Mouse (Mus musculus) MEL (cell line): ENCODE measurements around the gene Psen2. TPM values are rescaled to one million over a fixed set of nuclear protein-coding genes. Genes with fewer than 3 reads are reported as not detected.

Experiments used
- DNase-seq: peaks from one replicate; pipeline ENCODE4 v3.0.0; 2011; ENCODE audit warnings: low read depth, low spot score
- H3K27ac ChIP-seq: 2 replicates; pipeline ENCODE4 v1.5.1; 2012; ENCODE audit warnings: low read depth, mild to moderate bottlenecking, control low read depth, low read length, moderate library complexity; ENCODE audit not compliant: control insufficient read depth
- H3K27me3 ChIP-seq, 2 experiments: fragments of 150-350 bp in 1 of 2; sonication (generic) in 1 of 2; 2 replicates each; pipeline ENCODE4 v1.6.1; 2012; ENCODE audit warnings: low read length in 2 of 2, mild to moderate bottlenecking in 2 of 2, improper control_type of control experiment in 1 of 2, moderate library complexity in 1 of 2; ENCODE audit not compliant: insufficient read depth in 2 of 2, control insufficient read depth in 1 of 2
- H3K36me3 ChIP-seq, 2 experiments: 2 replicates each; pipeline ENCODE4 v1.6.1; 2012 to 2014; ENCODE audit warnings: low read length in 2 of 2, improper control_type of control experiment in 1 of 2, inconsistent platforms in 1 of 2, mild to moderate bottlenecking in 1 of 2; ENCODE audit not compliant: insufficient read depth in 2 of 2, control insufficient read depth in 1 of 2
- H3K4me1 ChIP-seq, 2 experiments: fragments of 150-350 bp in 1 of 2; sonication (generic) in 1 of 2; 2 replicates each; pipeline ENCODE4 v1.6.1; 2012; ENCODE audit warnings: low read length in 2 of 2, improper control_type of control experiment in 1 of 2, mild to moderate bottlenecking in 1 of 2; ENCODE audit not compliant: insufficient read depth in 2 of 2, control insufficient read depth in 1 of 2
- H3K4me3 ChIP-seq, 2 experiments: fragments of 150-350 bp in 1 of 2; sonication (generic) in 1 of 2; 2 replicates each; pipeline ENCODE4 v1.5.1; 2012; ENCODE audit warnings: low read depth in 2 of 2, low read length in 2 of 2, mild to moderate bottlenecking in 2 of 2, moderate library complexity in 2 of 2, control low read depth in 1 of 2, improper control_type of control experiment in 1 of 2; ENCODE audit not compliant: control insufficient read depth in 1 of 2, insufficient read depth in 1 of 2
- H3K79me2 ChIP-seq: 2 replicates; pipeline ENCODE4 v1.6.1; 2012; ENCODE audit warnings: mild to moderate bottlenecking, low read length, moderate library complexity; ENCODE audit not compliant: control insufficient read depth, poor library complexity, insufficient read depth
- H3K9ac ChIP-seq: 2 replicates; pipeline ENCODE4 v1.6.1; 2012; ENCODE audit warnings: low read depth, mild to moderate bottlenecking, control low read depth, low read length, moderate library complexity; ENCODE audit not compliant: control insufficient read depth, poor library complexity, severe bottlenecking
- H3K9me3 ChIP-seq: fragments of 150-350 bp; sonication (generic); replicated peaks from 2 replicates; pipeline ENCODE4 v1.6.1; 2012; ENCODE audit warnings: mild to moderate bottlenecking, low read length, improper control_type of control experiment, moderate library complexity; ENCODE audit not compliant: insufficient read depth
- CHD1 ChIP-seq: IDR thresholded peaks from 2 replicates; pipeline ENCODE4 v1.6.1; 2012; ENCODE audit warnings: low read depth, mild to moderate bottlenecking, inconsistent platforms, low read length, improper control_type of control experiment
- CHD2 ChIP-seq: IDR thresholded peaks from 2 replicates; pipeline ENCODE4 v1.6.1; 2011; ENCODE audit warnings: low read length, improper control_type of control experiment
- CTCF ChIP-seq, 3 experiments: IDR thresholded peaks in 2 of 3; conservative IDR thresholded peaks in 1 of 3; 2 replicates each; pipeline ENCODE4 v1.5.1; 2011 to 2012; ENCODE audit warnings: low read length in 3 of 3, low read depth in 2 of 3, mild to moderate bottlenecking in 2 of 3, improper control_type of control experiment in 1 of 3, inconsistent platforms in 1 of 3, mixed read lengths in 1 of 3, moderate library complexity in 1 of 3; ENCODE audit not compliant: control insufficient read depth in 1 of 3, insufficient read depth in 1 of 3, poor library complexity in 1 of 3, severe bottlenecking in 1 of 3
- ELF1 ChIP-seq: IDR thresholded peaks from 2 replicates; pipeline ENCODE4 v1.6.1; 2014; ENCODE audit warnings: low read depth, mild to moderate bottlenecking, inconsistent platforms, low read length, improper control_type of control experiment, moderate library complexity
- EP300 ChIP-seq, 2 experiments: IDR thresholded peaks; 2 replicates each; pipeline ENCODE4 v1.6.1; 2011; ENCODE audit warnings: improper control_type of control experiment in 2 of 2, low read length in 2 of 2, low read depth in 1 of 2, mild to moderate bottlenecking in 1 of 2
- GABPA ChIP-seq: IDR thresholded peaks from 2 replicates; pipeline ENCODE4 v1.6.1; 2012; ENCODE audit warnings: low read depth, mild to moderate bottlenecking, inconsistent platforms, low read length, improper control_type of control experiment, moderate library complexity
- GATA1 ChIP-seq: IDR thresholded peaks from 2 replicates; pipeline ENCODE4 v1.6.1; 2011; ENCODE audit warnings: low read depth, low read length, improper control_type of control experiment
- MAFK ChIP-seq: IDR thresholded peaks from 2 replicates; pipeline ENCODE4 v1.6.1; 2011; ENCODE audit warnings: low read depth, mild to moderate bottlenecking, low read length, improper control_type of control experiment, borderline replicate concordance
- MAX ChIP-seq: IDR thresholded peaks from 2 replicates; pipeline ENCODE4 v1.6.1; 2011; ENCODE audit warnings: low read length, improper control_type of control experiment
- MEF2A ChIP-seq: IDR thresholded peaks from 2 replicates; pipeline ENCODE4 v1.6.1; 2014; ENCODE audit warnings: low read depth, mild to moderate bottlenecking, inconsistent platforms, low read length, improper control_type of control experiment; ENCODE audit not compliant: poor library complexity, insufficient replicate concordance, severe bottlenecking; ENCODE audit errors: extremely low read depth
- MXI1 ChIP-seq: IDR thresholded peaks from 2 replicates; pipeline ENCODE4 v1.6.1; 2011; ENCODE audit warnings: mild to moderate bottlenecking, low read depth, low read length, improper control_type of control experiment
- MYB ChIP-seq: IDR thresholded peaks from 2 replicates; pipeline ENCODE4 v1.6.1; 2011; ENCODE audit warnings: mild to moderate bottlenecking, low read depth, low read length, improper control_type of control experiment
- MYC ChIP-seq: IDR thresholded peaks from 2 replicates; pipeline ENCODE4 v1.6.1; 2011; ENCODE audit warnings: low read depth, mild to moderate bottlenecking, low read length, improper control_type of control experiment, moderate library complexity
- NELFE ChIP-seq: IDR thresholded peaks from 2 replicates; pipeline ENCODE4 v1.6.1; 2011; ENCODE audit warnings: low read depth, low read length, improper control_type of control experiment
- NRF1 ChIP-seq: IDR thresholded peaks from 2 replicates; pipeline ENCODE4 v1.6.1; 2014; ENCODE audit warnings: low read depth, mild to moderate bottlenecking, inconsistent platforms, low read length, improper control_type of control experiment, moderate library complexity; ENCODE audit not compliant: poor library complexity, insufficient read depth, severe bottlenecking
- POLR2A ChIP-seq, 2 experiments: IDR thresholded peaks; 2 replicates each; pipeline ENCODE4 v1.6.1; 2011 to 2012; ENCODE audit warnings: low read length in 2 of 2, mild to moderate bottlenecking in 2 of 2, control low read depth in 1 of 2, improper control_type of control experiment in 1 of 2, low read depth in 1 of 2, moderate library complexity in 1 of 2; ENCODE audit not compliant: control insufficient read depth in 1 of 2, insufficient read depth in 1 of 2, poor library complexity in 1 of 2
- POLR2AphosphoS2 ChIP-seq: IDR thresholded peaks from 2 replicates; pipeline ENCODE4 v1.6.1; 2011; ENCODE audit warnings: low read length, improper control_type of control experiment
- RAD21 ChIP-seq: IDR thresholded peaks from 2 replicates; pipeline ENCODE4 v1.6.1; 2011; ENCODE audit warnings: mild to moderate bottlenecking, low read depth, low read length, improper control_type of control experiment
- RCOR1 ChIP-seq: IDR thresholded peaks from 2 replicates; pipeline ENCODE4 v1.6.1; 2012; ENCODE audit warnings: low read depth, mild to moderate bottlenecking, inconsistent platforms, low read length, improper control_type of control experiment
- SMC3 ChIP-seq: IDR thresholded peaks from 2 replicates; pipeline ENCODE4 v1.6.1; 2011; ENCODE audit warnings: low read depth, low read length, improper control_type of control experiment
- TBP ChIP-seq: IDR thresholded peaks from 2 replicates; pipeline ENCODE4 v1.8.0; 2011; ENCODE audit warnings: low read depth, low read length, improper control_type of control experiment
- USF2 ChIP-seq, 2 experiments: IDR thresholded peaks; 2 replicates each; pipeline ENCODE4 v1.6.1; 2011 to 2012; ENCODE audit warnings: improper control_type of control experiment in 2 of 2, low read length in 2 of 2, borderline replicate concordance in 1 of 2, inconsistent platforms in 1 of 2, low read depth in 1 of 2, mild to moderate bottlenecking in 1 of 2; ENCODE audit not compliant: insufficient read depth in 1 of 2
- ZC3H11A ChIP-seq: IDR thresholded peaks from 2 replicates; pipeline ENCODE4 v1.6.1; 2012; ENCODE audit warnings: low read depth, mild to moderate bottlenecking, inconsistent platforms, low read length, improper control_type of control experiment
- polyA plus RNA-seq, 2 experiments: library from polyadenylated mRNA; stranded (reverse) in 1 of 2; unstranded in 1 of 2; fragments of >175 nt in 1 of 2; fragments of >200 nt in 1 of 2; gene quantifications; 2 replicates each; pipeline versions ENCODE4 v1.2.1 to v1.2.4; 2012; ENCODE audit warnings: low replicate concordance in 2 of 2, low read depth in 1 of 2; ENCODE audit not compliant: insufficient read length in 2 of 2, insufficient read depth in 1 of 2, missing spikeins in 1 of 2
- total RNA-seq: library from RNA; depleted of rRNA; stranded (reverse); fragments of 300-350 nt; gene quantifications from 2 replicates; pipeline ENCODE4 v1.2.3, GENCODE M21; 2012

The Psen2 gene
- total and polyA plus RNA-seq, 3 experiments = 35.0 to 39.2 TPM; not detected in 1

- no peak for TF ChIP-seq GABPA
- TF ChIP-seq CHD1 = no peak
- no peak for TF ChIP-seq MXI1
- peak; percentile 96 for TF ChIP-seq RAD21
- no peak for TF ChIP-seq GATA1
- no peak for TF ChIP-seq RCOR1
- no peak for TF ChIP-seq MYB
- no peak for TF ChIP-seq ELF1
- no peak for TF ChIP-seq CHD2
- TF ChIP-seq MYC = no peak
- no peak for TF ChIP-seq POLR2AphosphoS2
- TF ChIP-seq TBP = no peak
- no peak for TF ChIP-seq EP300 (IDR thresholded peaks at IDR 0.05; ENCODE audit: low read depth in 1 of 2, low read length in 2 of 2)
- TF ChIP-seq CTCF (IDR thresholded peaks at IDR 0.05 in 2 of 3, conservative IDR thresholded peaks at IDR 0.05 in 1 of 3; ENCODE audit: control insufficient read depth in 1 of 3, insufficient read depth in 1 of 3, low read depth in 2 of 3, low read length in 3 of 3, poor library complexity in 1 of 3, severe bottlenecking in 1 of 3) = peak; percentile 95 to 98 (median 96)
- TF ChIP-seq NRF1 = no peak
- no peak for TF ChIP-seq MAFK
- TF ChIP-seq USF2 (IDR thresholded peaks at IDR 0.05; ENCODE audit: borderline replicate concordance in 1 of 2, insufficient read depth in 1 of 2, low read depth in 1 of 2, low read length in 2 of 2) = no peak
- peak; percentile 90 for TF ChIP-seq ZC3H11A
- TF ChIP-seq NELFE = no peak
- TF ChIP-seq POLR2A (IDR thresholded peaks at IDR 0.05; ENCODE audit: control insufficient read depth in 1 of 2, insufficient read depth in 1 of 2, low read depth in 1 of 2, low read length in 2 of 2, poor library complexity in 1 of 2) = no peak
- peak; percentile 98 for TF ChIP-seq SMC3
- no peak for TF ChIP-seq MEF2A
- DNase-seq = peak; percentile 79
- H3K4me3 ChIP-seq = no peak overlapping the region
- H3K27me3 ChIP-seq = no peaks in the 10 kb centered on the region
- H3K4me1 ChIP-seq = no peaks in the 10 kb centered on the region
- no peaks in the 10 kb centered on the region for H3K9me3 ChIP-seq
- H3K36me3 ChIP-seq = no peaks in the 10 kb centered on the region
- H3K79me2 ChIP-seq = no peaks in the 10 kb centered on the region
- no peak overlapping the region for H3K9ac ChIP-seq
- no peak overlapping the region for H3K27ac ChIP-seq
Observed at GRCm38 (mm10) chr1:180215044-180215443, 48.2 kb downstream of the Psen2 start.

GRCm38 (mm10) chr1:180212911-180213310 is 50.3 kb downstream of the Psen2 start:
- H3K4me3 ChIP-seq = no peak overlapping the region
- no peaks in the 10 kb centered on the region for H3K27me3 ChIP-seq
- H3K4me1 ChIP-seq = no peaks in the 10 kb centered on the region

More at GRCm38 (mm10) chr1:180212911-180213310, 50.3 kb downstream of the Psen2 start:
- Histone ChIP-seq H3K9me3 (no peaks in the 10 kb centered on the region), H3K36me3 (no peaks in the 10 kb centered on the region), H3K79me2 (no peaks in the 10 kb centered on the region), H3K27ac (no peak overlapping the region), H3K9ac (no peak overlapping the region)
- no peak for DNase-seq
- TF ChIP-seq CTCF (IDR thresholded peaks at IDR 0.05 in 2 of 3, conservative IDR thresholded peaks at IDR 0.05 in 1 of 3; ENCODE audit: control insufficient read depth in 1 of 3, insufficient read depth in 1 of 3, low read depth in 2 of 3, low read length in 3 of 3, poor library complexity in 1 of 3, severe bottlenecking in 1 of 3) = no peak
- no peak for TF ChIP-seq MAX
- no peak for TF ChIP-seq MEF2A
- no peak for TF ChIP-seq ELF1
